Mouse (Mus musculus): ENCODE measurements around the gene Zdhhc8.
A peak's percentile ranks its signal among the peaks of the same experiment; 100 is the strongest.

Gene Zdhhc8

DNA sequence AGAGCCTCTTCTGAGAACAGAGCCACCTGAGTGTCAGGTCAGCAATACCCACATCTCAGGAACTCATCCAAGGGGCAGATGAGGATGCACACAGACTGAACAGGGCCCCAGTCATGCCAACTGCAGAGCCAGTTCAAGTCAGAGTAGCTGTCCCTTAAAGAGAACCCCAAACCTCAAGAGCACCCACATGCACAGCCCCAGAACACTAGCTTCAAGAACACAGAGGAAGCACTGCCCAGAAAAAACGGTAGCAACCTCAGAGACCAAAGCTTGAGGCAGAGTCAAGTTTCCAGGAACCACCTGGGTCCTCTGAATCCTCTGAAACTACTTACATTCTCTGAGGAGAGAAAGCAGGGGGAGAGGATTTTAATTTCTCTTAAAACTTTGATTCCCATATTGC lies 1.5 kb downstream of the Zdhhc8 start:
- no peak for ATAC-seq (ENCODE audit: insufficient number of reproducible peaks, low FRiP score, low TSS enrichment)

DNA sequence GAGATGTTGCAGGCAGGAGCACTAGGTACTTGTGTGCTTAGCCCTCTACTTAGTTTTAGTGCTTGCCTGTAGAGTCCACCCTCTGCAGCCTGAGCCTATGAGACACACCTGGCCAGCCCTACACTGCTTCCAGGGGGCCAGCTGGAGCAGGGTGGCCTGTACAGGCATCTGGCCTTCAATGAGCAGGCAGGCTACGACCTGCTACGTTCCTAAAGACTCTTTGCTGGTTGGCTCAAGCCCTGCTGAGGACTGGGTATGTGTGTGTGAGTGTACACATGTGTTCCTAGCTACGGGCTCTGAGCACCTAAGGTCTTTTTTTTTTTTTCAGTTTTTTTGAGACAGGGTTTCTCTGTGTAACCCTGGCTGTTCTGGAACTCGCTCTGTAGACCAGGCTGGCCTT lies 3.5 kb downstream of the Zdhhc8 start:
- no peak for ATAC-seq (ENCODE audit: insufficient number of reproducible peaks, low FRiP score, low TSS enrichment)

DNA sequence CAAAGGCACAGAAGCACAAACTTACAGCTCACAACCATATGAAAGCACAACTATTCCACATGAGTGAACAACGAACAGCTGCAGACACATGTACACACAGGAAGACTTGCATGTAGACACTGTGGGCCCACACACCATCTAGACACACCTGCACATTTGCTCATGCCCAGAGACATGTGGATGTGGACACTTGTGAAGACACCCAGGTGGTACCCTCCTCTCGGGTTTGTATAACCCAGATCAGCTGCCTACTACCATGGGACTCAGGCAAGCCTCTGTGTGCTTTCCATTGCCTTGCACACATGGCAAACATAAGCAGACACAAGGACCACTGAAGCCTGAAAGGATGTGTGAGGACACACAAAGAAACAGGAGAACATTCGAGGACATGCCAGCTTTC lies 3.9 kb downstream of the Zdhhc8 start:
- no peak for ATAC-seq (ENCODE audit: insufficient number of reproducible peaks, low FRiP score, low TSS enrichment)

DNA sequence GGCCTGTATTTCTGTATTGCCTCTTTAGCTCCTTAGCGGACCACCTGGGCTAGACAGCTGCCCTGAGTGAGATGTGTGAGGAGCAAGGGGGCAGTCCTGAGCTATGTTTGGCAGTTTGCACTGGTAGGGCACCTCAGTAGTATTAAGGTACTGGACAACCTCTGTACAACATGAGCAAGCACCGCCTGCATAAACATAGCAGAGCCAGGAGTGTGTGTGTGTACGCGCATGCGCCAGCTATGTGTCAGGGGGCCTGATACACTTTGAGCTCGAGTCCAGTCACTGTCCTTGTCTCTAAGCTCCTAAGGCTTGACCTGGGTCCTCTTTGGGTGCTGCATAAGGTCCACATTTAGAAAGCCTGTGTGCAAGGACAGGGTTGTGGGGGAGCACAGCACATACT lies 4.3 kb downstream of the Zdhhc8 start:
- no peak for ATAC-seq (ENCODE audit: insufficient number of reproducible peaks, low FRiP score, low TSS enrichment)

DNA sequence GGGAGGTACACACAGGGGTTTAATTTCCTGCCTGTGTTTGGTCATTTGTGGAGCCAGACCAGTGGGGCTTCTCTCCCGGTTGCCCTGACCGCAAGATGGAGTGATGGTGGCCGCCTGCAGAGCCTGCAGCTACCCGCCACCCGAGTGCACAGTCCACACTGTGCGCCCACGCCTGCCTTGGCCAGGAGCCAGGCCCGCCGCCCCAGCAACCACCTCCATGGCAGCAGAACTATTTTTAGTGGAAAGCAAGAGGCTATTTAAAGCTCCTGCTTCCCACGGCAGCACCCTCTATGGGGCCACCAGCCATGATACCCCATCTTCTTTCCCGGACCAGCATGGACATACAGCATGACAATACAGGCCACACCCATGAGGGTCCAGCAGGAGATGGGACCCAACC lies 5.3 kb downstream of the Zdhhc8 start:
- peak; percentile 24 for ATAC-seq (ENCODE audit: insufficient number of reproducible peaks, low FRiP score, low TSS enrichment)

DNA sequence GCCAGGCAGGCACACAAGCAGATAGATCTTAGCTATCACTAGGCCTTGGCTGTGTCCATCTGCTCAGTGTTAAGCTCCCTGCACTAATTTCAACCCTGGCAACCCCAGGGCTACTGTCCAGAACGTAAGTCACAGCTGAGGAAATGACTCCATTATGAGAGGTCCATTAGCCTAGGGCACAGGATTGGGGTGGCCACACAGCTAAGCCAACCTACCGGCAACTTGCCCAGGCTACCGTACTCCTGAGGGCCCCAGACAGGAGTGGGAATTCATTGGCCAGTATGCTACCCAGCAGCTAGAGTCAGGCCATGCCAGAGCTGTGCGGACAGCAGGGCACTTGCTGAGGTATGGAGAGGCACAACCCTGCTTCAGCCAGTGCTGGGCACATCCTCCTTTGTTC lies 6.1 kb downstream of the Zdhhc8 start:
- peak; percentile 64 for ATAC-seq (ENCODE audit: insufficient number of reproducible peaks, low FRiP score, low TSS enrichment)

DNA sequence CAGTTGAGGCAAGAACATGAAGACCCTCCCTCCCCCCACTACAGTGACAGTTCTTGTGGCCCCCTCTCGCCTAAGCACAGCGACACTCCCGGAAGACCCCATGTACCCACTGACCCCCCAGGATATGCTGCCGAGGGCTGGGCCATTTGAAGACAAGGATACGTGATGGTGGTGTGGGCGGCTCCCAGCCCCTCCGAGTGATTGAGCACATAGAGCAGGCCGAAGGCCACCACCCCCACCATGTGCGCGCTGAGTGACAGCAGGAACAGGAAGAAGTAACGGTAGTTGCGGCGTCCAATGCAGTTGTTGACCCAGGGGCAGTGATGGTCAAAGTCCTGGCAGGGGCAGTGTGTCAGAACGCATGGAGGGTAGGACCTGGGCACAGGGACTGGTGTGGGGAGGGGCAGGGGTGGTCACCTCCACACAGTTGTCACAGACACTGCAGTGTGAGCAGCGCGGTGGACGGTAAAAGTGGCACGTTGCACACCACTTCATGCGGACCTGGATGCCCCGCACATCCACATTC lies 7.0 kb downstream of the Zdhhc8 start:
- no peak for ATAC-seq (ENCODE audit: insufficient number of reproducible peaks, low FRiP score, low TSS enrichment)

DNA sequence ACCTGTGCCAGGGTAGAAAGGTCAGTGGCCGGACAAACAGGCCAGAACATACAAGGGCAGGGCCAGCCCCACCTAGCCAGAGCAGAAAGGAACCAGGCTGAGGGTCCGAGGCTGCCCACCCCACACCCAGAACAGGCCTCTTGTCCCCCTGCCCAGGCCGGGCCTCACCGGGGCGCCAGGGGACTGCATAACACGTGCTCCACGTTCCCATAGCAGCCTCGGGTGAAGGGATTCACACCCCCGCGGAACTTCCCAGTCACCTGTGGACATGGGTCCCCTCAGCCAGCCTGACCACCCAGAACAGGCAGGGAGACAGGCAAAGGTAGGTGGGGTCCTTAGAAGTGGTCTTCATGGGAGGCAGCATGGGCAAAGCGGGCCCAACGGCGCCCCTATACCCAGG lies 7.7 kb downstream of the Zdhhc8 start:
- ATAC-seq (ENCODE audit: insufficient number of reproducible peaks, low FRiP score, low TSS enrichment), result no peak

DNA sequence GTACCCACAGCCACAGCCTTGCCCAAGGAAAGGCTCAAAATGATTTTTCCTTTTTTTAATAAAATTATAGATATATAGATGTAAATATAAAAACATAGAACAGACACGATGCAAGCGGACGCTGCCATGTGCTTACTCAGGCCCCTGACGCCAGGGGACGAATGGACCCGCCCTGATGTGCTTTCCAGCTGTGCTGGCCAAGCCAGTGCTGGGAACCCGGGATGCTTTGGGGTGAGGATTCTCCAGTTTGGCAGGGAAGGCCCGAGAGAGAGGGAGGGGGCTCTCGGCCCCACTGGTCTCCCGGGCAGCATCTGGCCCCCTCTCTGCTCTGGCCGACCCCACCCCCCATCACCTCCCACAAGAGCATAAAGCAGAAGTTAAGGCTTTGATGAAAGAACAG lies 12.7 kb downstream of the Zdhhc8 start:
- no peak for ATAC-seq (ENCODE audit: insufficient number of reproducible peaks, low FRiP score, low TSS enrichment)

DNA sequence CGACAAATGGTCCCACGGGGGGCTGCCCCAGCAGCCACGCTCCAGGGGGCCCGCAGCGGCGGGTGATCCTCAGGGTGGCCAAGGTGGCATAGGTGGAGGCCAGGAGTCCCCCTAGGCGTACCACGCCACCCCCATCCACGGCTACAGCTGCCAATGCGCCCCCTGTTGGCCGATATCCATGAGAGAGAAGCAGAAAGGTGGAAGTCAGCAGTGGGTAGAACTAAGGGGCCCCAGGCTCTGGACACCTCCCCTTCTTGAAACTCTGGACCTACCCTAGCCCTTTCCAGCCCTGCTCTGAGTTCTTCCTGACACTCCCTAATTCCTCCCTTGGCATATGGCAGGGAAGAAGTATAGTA lies 13.4 kb downstream of the Zdhhc8 start:
- ATAC-seq (ENCODE audit: insufficient number of reproducible peaks, low FRiP score, low TSS enrichment), result no peak

DNA sequence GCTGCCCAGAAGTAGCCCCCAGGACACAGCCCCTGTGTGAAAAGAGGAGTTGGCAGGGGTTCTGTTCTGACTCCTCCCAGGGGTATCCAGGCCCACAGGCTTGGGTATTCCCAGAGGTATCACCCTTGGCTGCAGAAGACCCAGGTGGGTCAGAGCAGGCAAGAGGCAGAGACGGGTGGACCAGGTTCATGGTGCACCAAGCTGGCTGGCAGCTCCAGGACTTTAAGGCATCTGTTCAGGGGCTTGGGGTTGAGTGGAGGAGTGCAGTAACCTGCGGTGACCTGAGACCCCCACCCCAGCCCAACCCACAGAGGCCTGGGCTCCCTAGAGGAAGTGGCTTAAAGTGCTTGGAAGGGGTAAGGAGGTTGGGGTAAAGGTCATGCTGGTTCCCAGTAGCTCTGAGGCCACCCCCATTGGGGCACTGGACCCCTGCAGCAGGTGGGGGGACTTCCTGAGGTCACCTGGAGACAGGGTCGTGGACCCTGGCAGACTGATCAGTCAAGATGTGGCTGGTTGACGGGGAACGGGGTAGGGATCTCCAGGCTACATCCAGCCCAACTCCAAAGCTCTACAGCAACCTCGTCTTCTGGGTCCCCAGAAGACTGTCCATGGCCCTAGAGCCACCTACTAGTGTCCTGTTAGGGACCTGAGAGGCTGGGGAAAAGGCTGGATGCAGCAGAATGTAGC lies 13.9 kb downstream of the Zdhhc8 start:
- ATAC-seq (ENCODE audit: insufficient number of reproducible peaks, low FRiP score, low TSS enrichment), result no peak

DNA sequence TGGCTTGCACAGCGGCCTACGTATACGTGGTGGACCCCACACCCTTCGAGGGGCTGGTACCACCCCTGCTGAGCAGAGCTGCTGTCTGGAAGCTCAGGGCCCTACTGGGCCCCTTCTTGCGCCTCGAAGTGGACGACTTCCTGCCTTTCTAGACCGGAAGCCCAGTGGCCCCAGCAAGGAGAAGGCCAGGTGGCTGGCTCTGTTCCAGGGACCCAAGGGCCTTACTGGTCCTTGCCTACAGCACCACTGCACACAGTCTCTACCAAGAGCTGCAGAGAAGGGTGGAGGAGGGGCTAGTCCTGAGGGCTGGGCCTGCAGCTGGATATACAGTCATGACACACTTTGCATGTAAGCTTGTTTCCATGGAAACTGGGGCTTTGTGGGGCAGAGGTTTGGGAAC lies 14.9 kb downstream of the Zdhhc8 start:
- no peak for ATAC-seq (ENCODE audit: insufficient number of reproducible peaks, low FRiP score, low TSS enrichment)

DNA sequence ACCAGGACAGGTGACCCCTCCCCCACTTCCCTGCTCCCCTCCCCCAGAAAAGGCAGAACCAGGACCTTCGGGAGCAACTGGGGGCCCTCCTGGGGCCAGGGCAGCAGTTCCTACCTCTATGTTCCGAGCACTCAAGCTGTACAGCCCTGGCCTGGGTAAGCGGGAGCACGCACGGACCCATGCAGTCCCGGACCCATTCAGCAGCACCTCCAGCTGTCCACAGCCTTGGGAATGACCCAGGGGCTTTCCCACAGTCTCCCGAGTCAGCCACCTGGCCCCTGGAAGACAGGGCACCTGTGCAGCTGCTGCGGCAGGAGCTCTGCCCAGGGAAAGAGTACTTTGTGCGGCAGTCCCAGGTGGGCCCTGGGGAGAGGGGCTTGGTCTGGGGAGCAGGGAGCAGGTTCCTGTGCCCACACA lies 16.3 kb downstream of the Zdhhc8 start:
- ATAC-seq (ENCODE audit: insufficient number of reproducible peaks, low FRiP score, low TSS enrichment), result no peak

DNA sequence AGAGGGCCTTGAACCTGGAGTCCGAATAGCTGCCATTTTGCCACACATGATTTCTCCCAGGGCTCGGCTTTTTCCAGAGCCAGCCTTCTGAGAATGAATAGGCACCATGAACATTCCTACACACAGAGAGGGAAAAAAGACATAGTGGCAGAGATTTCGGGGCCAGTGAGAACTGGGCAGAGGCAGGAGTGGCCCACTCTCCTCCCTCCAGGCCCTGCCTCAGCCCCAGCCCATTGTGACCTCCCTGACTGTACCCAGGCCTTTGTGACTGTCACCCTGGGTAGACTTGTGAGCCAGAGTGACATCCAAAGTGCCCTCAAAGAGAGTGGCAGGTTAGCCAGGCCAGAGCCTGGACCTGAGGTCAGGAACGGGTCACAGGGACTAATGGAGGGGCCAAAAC lies 17.4 kb downstream of the Zdhhc8 start, which contains the start of gene Ccdc188:
Ccdc188 (plus strand) TSS at position 301 of the 400 bp plus-strand sequence.
- no peak for ATAC-seq (ENCODE audit: insufficient number of reproducible peaks, low FRiP score, low TSS enrichment)

DNA sequence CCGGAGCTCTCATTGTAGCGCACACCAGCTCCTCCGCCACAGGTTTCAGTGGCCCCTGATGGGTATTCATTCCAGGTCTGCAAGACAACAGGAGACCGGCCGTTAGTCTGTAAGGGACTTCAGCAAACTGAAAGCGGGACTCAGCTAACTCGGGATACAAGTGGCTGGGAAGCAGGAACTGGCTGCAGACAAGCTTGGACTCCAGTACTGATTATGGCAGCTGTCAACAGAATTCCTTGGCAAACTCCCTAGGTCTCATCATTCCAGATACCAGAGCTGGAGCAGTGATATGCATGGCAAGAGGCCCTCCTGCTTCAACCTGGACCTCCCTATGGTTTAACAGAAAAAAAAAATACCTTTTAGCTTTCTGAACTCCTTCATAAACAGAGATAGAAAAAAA lies 20.1 kb downstream of the Zdhhc8 start:
- no peak for ATAC-seq (ENCODE audit: insufficient number of reproducible peaks, low FRiP score, low TSS enrichment)

DNA sequence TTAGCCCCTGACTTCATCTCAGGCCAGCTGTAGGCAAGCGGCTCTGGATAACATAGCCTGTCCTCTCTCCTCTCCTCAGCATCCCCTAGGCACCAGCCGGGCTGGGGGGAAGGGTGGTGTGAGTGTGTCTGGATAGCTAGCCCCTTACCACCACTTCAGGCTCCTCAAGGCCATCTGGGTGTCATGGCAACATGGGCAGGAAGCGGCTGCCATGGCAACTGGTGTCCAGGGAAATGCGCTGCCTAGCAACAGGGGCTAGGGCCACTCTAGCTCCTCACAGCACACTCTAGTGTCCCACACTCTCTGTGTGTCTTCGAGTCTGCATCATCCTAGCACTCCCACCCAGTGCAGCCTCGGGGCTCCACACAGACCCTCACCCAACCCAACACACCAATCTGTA lies 21.2 kb downstream of the Zdhhc8 start:
- ATAC-seq (ENCODE audit: insufficient number of reproducible peaks, low FRiP score, low TSS enrichment), result no peak

DNA sequence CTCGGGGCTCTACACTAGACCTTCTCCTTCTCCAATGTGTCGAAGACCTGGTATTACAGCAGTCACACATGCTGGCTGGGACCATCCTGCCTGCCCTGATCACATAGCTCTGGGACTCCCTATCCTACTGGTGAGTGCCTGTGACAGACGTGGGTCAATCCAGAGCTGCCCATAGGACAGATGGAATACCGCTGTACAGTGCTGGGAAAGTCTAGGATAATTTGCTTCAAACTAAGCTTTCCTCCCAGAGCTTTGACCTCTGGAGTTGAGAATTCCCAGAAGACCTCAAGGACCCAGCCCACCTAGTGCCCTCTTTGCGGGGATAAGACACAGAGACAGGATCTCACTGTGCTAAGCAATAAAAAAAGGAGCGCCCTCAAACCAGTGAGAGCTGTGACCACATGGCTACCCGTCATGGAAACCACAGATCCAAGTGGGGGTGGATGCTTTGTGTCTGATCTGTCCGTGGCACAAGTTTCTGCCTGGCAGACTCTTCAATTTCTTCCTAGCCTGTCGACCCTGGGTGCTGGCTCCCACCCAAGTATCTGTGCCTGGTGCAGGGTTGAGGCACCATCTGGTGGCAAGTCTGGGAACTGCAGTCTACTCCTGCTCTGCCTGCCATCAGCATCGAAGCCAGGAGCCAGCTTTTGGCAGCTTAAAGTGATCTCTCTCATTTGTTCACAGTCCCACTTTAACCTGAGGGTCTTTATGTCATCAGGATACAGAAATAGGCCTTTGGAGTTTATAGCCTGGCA lies 23.3 kb downstream of the Zdhhc8 start:
- peak; percentile 38; the same call in 1 of the 2 replicates for ATAC-seq (ENCODE audit: insufficient number of reproducible peaks, low FRiP score, low TSS enrichment)

DNA sequence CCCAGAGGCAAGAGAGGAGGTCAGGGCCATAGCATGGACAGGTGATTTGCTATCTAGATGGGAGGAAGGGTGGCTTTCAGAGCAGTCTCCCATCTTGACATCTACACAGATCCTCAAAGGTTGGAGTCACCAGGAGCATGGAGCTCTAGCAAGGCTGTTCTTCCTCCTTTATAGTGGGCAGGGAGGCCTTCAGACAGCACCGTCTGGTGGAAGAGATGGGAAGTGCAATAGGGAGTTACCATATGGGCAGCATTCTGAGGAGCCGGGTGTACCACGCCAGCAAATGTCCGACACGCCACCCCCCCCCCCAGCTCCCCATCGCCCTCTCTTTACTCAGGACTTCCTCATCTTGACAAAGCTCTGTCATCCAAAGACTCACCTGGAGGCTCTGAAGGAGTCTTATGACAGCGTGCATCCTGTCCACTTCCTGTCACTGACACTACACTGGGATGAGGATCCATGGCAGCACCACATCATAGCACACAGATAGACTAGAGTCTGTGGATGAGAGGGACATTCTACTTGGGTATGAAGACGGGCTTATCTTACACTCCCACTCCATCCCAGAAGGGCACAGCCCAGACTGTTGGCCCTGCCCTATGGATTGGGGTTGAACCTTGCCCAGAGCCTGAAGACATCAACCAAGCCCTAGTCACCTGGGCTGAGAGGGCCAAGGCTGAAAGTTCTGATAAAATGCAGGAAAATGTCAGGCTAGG lies 24.1 kb downstream of the Zdhhc8 start:
- peak; percentile 23; the same call in 1 of the 2 replicates for ATAC-seq (ENCODE audit: insufficient number of reproducible peaks, low FRiP score, low TSS enrichment)

DNA sequence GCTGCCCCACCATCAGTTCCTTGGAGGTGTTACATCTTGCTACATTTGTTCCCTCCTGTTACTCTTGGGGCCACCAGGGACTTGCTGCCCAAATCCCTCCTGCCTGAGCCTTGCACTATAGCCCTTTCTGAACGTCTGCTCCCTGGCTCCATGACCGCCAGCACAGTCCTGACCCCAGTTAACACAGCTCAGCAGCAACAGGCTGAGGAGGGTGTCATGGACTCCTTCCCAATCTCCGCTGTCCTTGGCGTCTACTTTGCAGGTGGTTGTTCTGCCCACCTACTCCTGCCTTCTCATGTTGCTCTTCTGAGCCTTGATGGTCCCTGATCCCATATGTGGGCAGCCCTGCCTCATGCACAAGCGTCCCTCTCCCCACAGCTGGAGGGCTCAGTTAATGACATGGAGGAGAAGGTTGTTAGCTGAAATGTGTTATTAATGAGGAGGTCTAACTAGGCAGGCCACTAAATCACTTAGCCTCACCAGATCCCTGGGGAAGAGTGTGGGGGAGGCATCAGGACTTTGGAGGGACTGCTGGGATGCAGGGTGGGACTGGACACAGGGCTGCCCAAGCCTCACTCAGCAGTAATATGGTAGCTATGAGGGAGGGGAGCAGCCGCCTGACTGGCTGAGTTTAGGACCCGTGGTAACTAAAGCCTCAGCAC lies 31.4 kb downstream of the Zdhhc8 start:
- ATAC-seq (ENCODE audit: insufficient number of reproducible peaks, low FRiP score, low TSS enrichment), result no peak

DNA sequence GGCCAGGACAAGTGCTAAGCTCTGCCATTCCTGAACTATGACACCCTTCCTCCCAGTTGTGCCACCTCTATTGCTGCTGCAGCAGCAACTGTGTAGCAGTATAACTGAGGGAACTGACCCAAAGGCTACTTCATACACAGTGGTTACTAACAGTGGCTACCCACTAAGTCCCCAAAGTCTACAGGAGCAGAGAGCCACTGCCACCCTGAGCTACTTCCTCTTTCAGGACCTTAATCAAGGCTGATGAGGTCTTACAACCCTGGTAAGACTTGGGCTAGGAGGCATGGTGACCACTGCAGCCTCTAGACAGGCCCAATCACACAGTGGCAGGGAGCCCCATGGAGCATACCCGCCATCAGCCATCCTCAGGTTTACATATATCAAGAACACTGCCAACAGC lies 32.9 kb downstream of the Zdhhc8 start:
- no peak for ATAC-seq (ENCODE audit: insufficient number of reproducible peaks, low FRiP score, low TSS enrichment)

DNA sequence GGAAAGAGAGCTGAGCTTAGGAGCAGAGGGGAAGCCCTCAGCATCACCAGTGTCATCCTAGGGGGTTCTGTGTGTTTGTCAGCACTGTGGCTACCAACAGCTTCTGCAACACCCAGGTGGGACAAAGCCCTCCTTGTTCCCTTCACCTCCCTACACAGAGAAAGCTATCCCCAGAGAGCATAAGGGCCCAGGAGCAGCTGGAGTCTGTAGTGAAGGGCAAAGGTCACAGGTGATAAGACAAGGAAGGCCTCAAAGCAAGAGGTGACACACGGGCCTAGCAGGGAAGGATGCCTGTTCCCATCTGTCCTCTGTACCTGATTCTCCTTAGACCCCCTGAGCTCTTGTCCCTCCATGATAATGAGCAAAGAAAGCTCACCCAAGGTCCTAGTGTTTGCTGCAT lies 33.3 kb downstream of the Zdhhc8 start:
- no peak for ATAC-seq (ENCODE audit: insufficient number of reproducible peaks, low FRiP score, low TSS enrichment)

Measured in cerebellum, adult (tissue).